16 mouse cellular contexts compared by ENCODE assay signal in the genomic region with DNA sequence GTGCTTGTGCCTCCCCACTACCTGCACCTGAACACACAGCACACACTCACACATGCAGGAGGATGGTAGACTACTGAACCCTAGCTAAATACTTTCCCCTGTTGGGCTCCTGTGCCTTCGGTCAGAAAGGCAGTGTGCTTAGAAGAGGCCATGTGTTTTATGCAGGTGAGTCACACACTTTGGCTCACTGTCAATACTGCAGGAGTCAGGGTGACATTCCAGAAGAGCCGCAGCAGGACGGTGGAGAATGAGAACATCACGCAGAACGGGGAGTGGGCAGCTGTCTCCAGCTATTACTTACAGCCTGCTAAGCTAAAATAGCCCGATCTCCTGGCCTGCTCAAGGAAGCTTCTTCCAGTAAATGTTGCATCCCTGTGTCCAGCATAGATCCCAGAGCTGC. TPM values are rescaled to one million over a fixed set of nuclear protein-coding genes. Genes with fewer than 3 reads are reported as not detected.
DNase-seq lines count a peak whose midpoint lies in the region; ATAC-seq and TF ChIP-seq lines count a peak whose summit lies in the region.
"Had no signal": no experiment of that assay in that cellular context is flagged by ENCODE, and none has a peak within 500 bp of the region (broad histone marks: within the 10 kb centered on the region; RNA-seq: fewer than 3 reads in every experiment).

No protein-coding gene starts in this region.

- no peak for TF ChIP-seq EP300 in heart, postnatal 0 days (IDR thresholded peaks at IDR 0.05; ENCODE audit: low read depth)

- H3K4me3 ChIP-seq in heart, postnatal 0 days (ENCODE audit: low read depth, low read length), result no peak overlapping the region
- H3K4me3 ChIP-seq in embryonic facial prominence, embryonic 10.5 days, result no peak overlapping the region
- no peak overlapping the region for H3K4me3 ChIP-seq in hindbrain, embryonic 12.5 days
- H3K4me3 ChIP-seq: intestine, embryonic 15.5 days; left cerebral cortex, adult 2 months; neural tube, embryonic 12.5 days had no signal

- H3K9ac ChIP-seq in heart, postnatal 0 days (replicated peaks; ENCODE audit: low read depth, low read length), result no peak overlapping the region
- H3K9ac ChIP-seq in hindbrain, embryonic 12.5 days, result no peak overlapping the region
- H3K9ac ChIP-seq: intestine, embryonic 15.5 days; liver, postnatal 0 days; neural tube, embryonic 12.5 days had no signal

- H3K4me2 ChIP-seq in heart, postnatal 0 days (ENCODE audit: low read depth, low read length), result no peak overlapping the region
- H3K4me2 ChIP-seq in hindbrain, embryonic 12.5 days (replicated peaks), result no peak overlapping the region
- H3K4me2 ChIP-seq: intestine, embryonic 15.5 days; neural tube, embryonic 12.5 days had no signal

- intact Hi-C loops in heart, postnatal 36 days (cut with DNase I), result no loop called here

- no peaks in the 10 kb centered on the region for H3K9me3 ChIP-seq in heart, postnatal 0 days (replicated peaks; ENCODE audit: control insufficient read depth, low read length)
- H3K9me3 ChIP-seq in embryonic facial prominence, embryonic 10.5 days, result no peaks in the 10 kb centered on the region
- H3K9me3 ChIP-seq in hindbrain, embryonic 12.5 days (replicated peaks), result no peaks in the 10 kb centered on the region
- H3K9me3 ChIP-seq: intestine, embryonic 15.5 days; neural tube, embryonic 12.5 days had no signal

- H3K36me3 ChIP-seq in heart, postnatal 0 days (replicated peaks; ENCODE audit: control insufficient read depth, insufficient read depth, low read length), result no peaks in the 10 kb centered on the region
- H3K36me3 ChIP-seq in embryonic facial prominence, embryonic 10.5 days (replicated peaks), result no peaks in the 10 kb centered on the region
- H3K36me3 ChIP-seq in hindbrain, embryonic 12.5 days, result no peaks in the 10 kb centered on the region
- H3K36me3 ChIP-seq: intestine, embryonic 15.5 days; neural tube, embryonic 12.5 days had no signal

- WGBS in heart, postnatal 0 days, result 44% methylated on average over 6 of the region's 6 CpGs
- WGBS in embryonic facial prominence, embryonic 10.5 days, result 76% methylated on average over 6 of the region's 6 CpGs
- WGBS in hindbrain, embryonic 12.5 days, result 85% methylated on average over 6 of the region's 6 CpGs

- peak; percentile 12 to 17 for DNase-seq in cerebellum, adult 18-20 months
- no peak for DNase-seq in cerebellum, adult 8-10 months
- no peak for DNase-seq in heart, postnatal 0 days (ENCODE audit: low spot score)
- no peak for DNase-seq in heart, postnatal 36 days
- DNase-seq in 3T3-L1 (ENCODE audit: low read depth, low spot score), result peak; percentile 92
- peak; percentile 56 for DNase-seq in adrenal gland, postnatal 14 days
- no peak for DNase-seq in embryonic facial prominence, embryonic 10.5 days (ENCODE audit: low spot score)
- DNase-seq: B cell, adult 2 months; kidney, postnatal 10 days; liver, postnatal 0 days had no signal

- ATAC-seq in heart, postnatal 0 days (ENCODE audit: insufficient read depth, low read depth), result peak; percentile 61; the same call in 1 of the 2 replicates
- no peak for ATAC-seq in hindbrain, embryonic 12.5 days (ENCODE audit: low FRiP score)
- ATAC-seq: intestine, embryonic 15.5 days; liver, postnatal 0 days; midbrain, embryonic 16.5 days had no signal

- H3K4me1 ChIP-seq in heart, postnatal 0 days (ENCODE audit: control insufficient read depth, insufficient read depth), result peaks cover 15% of the 10 kb centered on the region
- H3K4me1 ChIP-seq in embryonic facial prominence, embryonic 10.5 days, result no peaks in the 10 kb centered on the region
- no peaks in the 10 kb centered on the region for H3K4me1 ChIP-seq in hindbrain, embryonic 12.5 days
- H3K4me1 ChIP-seq: intestine, embryonic 15.5 days; neural tube, embryonic 12.5 days had no signal

- no peak for TF ChIP-seq CTCF in heart, postnatal 0 days (IDR thresholded peaks at IDR 0.05; ENCODE audit: low read depth)

- H3K27me3 ChIP-seq in heart, postnatal 0 days (ENCODE audit: control insufficient read depth, insufficient read depth, low read length), result no peaks in the 10 kb centered on the region
- H3K27me3 ChIP-seq in embryonic facial prominence, embryonic 10.5 days (replicated peaks; ENCODE audit: low read depth, poor library complexity, severe bottlenecking), result no peaks in the 10 kb centered on the region
- no peaks in the 10 kb centered on the region for H3K27me3 ChIP-seq in hindbrain, embryonic 12.5 days
- H3K27me3 ChIP-seq: intestine, embryonic 15.5 days; neural tube, embryonic 12.5 days had no signal

- H3K27ac ChIP-seq in heart, postnatal 0 days (ENCODE audit: low read depth), result no peak overlapping the region
- no peak overlapping the region for H3K27ac ChIP-seq in embryonic facial prominence, embryonic 10.5 days (replicated peaks)
- no peak overlapping the region for H3K27ac ChIP-seq in hindbrain, embryonic 12.5 days
- H3K27ac ChIP-seq: intestine, embryonic 15.5 days; left cerebral cortex, adult 2 months; neural tube, embryonic 12.5 days had no signal

RNA-seq across cellular contexts. Expression of gene Adra1b, which starts 32.5 kb away (rescaled TPM):
- total RNA-seq in heart, postnatal 0 days (2014; rRNA removed; ENCODE audit: low replicate concordance), result 36.4 and 56.4 TPM in 2 replicates
- 24.5 and 25.1 TPM in 2 replicates for polyA plus RNA-seq in heart, postnatal 0 days (2015; fragmentation: Nextera tagmentation; extraction: Ambion mirVana)
- total RNA-seq in heart, postnatal 36 days (2021), result 10 to 100 TPM; 47.8 to 52.2 TPM
- total RNA-seq in adrenal gland, postnatal 14 days (2021), result 2.7 and 6.9 TPM in 2 replicates
- 0.22 and 0.34 TPM in 2 replicates for polyA plus RNA-seq in embryonic facial prominence, embryonic 10.5 days (2016; fragmentation: Nextera tagmentation; extraction: Ambion mirVana)
- polyA plus RNA-seq in hindbrain, embryonic 12.5 days (2016; fragmentation: Nextera tagmentation; extraction: Ambion mirVana), result 0.94 and 2.0 TPM in 2 replicates
- total RNA-seq: megakaryocyte, adult 5-6 weeks had no signal

Comparison
In these comparisons a context has a peak if more than half of its experiments do, and no peak if none do; other contexts are left out.
1. DNase-seq: peak in cerebellum, adult 18-20 months (2 of 2), 3T3-L1 (single experiment) and adrenal gland, postnatal 14 days (single experiment); none in cerebellum, adult 8-10 months (single experiment), heart, postnatal 0 days (single experiment), heart, postnatal 36 days (0 of 2) and embryonic facial prominence, embryonic 10.5 days (single experiment).